Mouse (Mus musculus) gastrocnemius, postnatal 36 days (tissue): Measurements from ENCODE around the gene Ces2h. TPM values are rescaled to one million over a fixed set of nuclear protein-coding genes. Genes with fewer than 3 reads are reported as not detected.
"Not testable (repeated sequence)": the region's sequence is repeated elsewhere in the genome, so short reads cannot be mapped to it uniquely, and the experiment has no call there.

ENCODE experiments used
- DNase-seq, 2 experiments: peaks; one replicate each; pipeline ENCODE4 v3.0.0; 2022
- intact Hi-C: fragments of 180-260 bp; cut with DNase I; formaldehyde crosslinking; loops from one replicate; pipeline ENCODE4 v1.15.1; 2025
- long read RNA-seq, 2 experiments: library from polyadenylated mRNA; stranded (forward); transcript quantifications; one replicate each; pipeline ENCODE4 v2.0.0; 2021
- total RNA-seq, 2 experiments: library from RNA; stranded (reverse); gene quantifications; 2 replicates each; pipeline ENCODE4 v1.2.3; 2021

Gene Ces2h
- not detected for total RNA-seq
- long read RNA-seq, experiment 1: 0 reads
- long read RNA-seq, experiment 2: 0 reads

DNA sequence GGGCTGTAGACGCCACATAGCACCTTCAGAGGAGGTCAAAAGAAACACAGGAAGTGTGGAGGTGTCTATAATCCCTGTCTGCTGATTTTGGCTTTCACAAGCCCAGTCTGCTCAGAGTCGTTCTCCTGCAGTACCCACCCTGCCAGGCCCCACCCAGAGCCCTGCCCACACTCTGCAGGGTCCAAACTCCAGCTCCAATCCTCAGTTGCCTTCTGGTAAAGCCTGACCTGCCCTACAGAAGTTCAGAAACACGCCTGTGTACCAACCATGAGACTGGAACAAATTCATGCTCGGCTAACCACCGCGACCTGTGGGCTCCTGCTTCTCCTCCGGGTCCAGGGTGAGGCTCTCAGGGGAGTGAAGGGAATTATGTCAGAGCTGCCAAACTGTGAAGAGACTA lies at the start of gene Ces2h:
TSS of gene Ces2h (plus strand) at position 268 of the 400 bp plus-strand sequence.
- intact Hi-C loops: no loop called here
- no peak for DNase-seq

GRCm38 (mm10) chr8:104961537-104961961 lies 39.1 kb upstream of the Ces2h start, which contains the start of gene Ces2g:
TSS of gene Ces2g (plus strand) at chr8:104961718.
- intact Hi-C loops: no loop called here
- no peak for DNase-seq

GRCm38 (mm10) chr8:104962229-104962901 lies 38.3 kb upstream of the Ces2h start:
- intact Hi-C loops: no loop called here
- no peak for DNase-seq

DNA sequence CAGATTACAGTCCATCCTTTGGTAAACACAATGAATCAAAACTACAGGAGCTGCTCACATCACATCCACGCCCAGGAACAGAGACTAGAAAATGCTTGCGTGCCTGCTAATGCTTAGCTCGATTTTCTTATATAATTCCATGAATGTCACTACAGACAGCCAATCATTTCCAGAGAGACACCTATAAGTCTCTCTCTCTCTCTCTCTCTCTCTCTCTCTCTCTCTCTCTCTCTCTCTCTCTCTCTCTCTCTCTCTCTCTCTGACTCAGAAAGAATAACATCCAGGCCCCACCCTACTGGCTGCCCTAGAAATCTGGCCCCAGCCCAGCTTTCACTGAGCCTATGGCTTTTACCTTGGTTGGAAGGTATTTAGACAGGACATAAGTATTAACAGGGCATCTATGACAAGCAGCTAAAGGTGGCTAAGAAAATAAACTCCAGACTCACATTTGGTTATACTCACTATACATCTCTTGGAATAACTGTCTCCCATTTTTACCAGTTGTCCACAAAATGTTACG lies 37.2 kb upstream of the Ces2h start:
- intact Hi-C loops: no loop called here
- no peak for DNase-seq

GRCm38 (mm10) chr8:104984126-104984525 lies 16.5 kb upstream of the Ces2h start:
- intact Hi-C loops: no loop called here
- no peak for DNase-seq

DNA sequence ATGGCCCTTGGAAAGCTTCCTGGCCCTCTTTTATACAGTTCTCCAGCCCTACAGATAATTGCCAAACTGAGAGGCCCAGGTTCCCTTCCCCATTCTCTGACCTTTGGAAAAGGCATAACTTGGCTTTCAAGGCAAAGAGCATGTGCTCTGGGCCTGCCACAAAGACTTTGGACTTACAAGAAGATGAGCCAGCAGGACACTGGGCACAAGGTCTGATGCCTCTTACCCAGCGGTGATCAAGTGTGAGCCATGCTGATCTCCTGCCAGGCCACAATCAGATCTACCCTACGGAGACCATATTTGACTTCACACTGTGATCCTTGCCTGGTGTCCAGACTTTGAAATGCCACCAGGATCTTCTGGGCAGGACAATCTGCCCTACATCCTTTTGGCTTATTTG lies 15.7 kb upstream of the Ces2h start:
- intact Hi-C loops: no loop called here
- DNase-seq: no peak

- no peak for DNase-seq
- intact Hi-C loops: no loop called here
Measured at GRCm38 (mm10) chr8:104998191-104998590, 2.5 kb upstream of the Ces2h start.

- intact Hi-C loops: no loop called here
- DNase-seq: no peak
Measured at GRCm38 (mm10) chr8:104999183-104999582, 1.5 kb upstream of the Ces2h start.

- DNase-seq: no peak
Measured at GRCm38 (mm10) chr8:105010000-105010399, 9.3 kb downstream of the Ces2h start.

GRCm38 (mm10) chr8:105011136-105011535 lies 10.5 kb downstream of the Ces2h start:
- intact Hi-C loops: loop anchor here (10.0 kb wide), 1 partner anchor 356 kb away; no protein-coding TSS in a partner anchor
- DNase-seq: no peak

More at GRCm38 (mm10) chr8:105010000-105010399, 9.3 kb downstream of the Ces2h start:
- intact Hi-C loops: loop anchor here (10.0 kb wide), 1 partner anchor 355 kb away; no protein-coding TSS in a partner anchor

GRCm38 (mm10) chr8:105014391-105014790 lies 13.7 kb downstream of the Ces2h start:
- no peak for DNase-seq
- intact Hi-C loops: loop anchor here (10.0 kb wide), 1 partner anchor 360 kb away; no protein-coding TSS in a partner anchor

DNA sequence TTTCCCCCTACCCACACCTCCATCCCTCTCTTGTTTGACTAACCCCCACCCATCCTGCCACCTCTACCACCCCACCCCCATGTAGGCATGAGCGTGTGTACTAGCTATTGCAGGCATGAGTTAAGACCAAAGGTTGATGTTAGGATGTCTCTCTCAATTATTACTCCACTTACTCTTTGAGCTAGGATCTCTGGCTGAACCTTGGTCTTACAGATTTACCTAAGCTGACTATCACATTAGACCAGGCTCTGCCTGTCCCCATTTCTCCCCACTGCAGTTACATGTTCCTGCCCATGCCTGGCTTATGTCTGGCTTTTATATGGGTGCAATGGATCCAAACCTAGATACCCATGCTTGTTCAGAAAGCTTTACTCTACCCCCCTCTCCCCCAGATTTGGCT lies 21.3 kb downstream of the Ces2h start:
- no peak for DNase-seq
- intact Hi-C loops: no loop called here

DNA sequence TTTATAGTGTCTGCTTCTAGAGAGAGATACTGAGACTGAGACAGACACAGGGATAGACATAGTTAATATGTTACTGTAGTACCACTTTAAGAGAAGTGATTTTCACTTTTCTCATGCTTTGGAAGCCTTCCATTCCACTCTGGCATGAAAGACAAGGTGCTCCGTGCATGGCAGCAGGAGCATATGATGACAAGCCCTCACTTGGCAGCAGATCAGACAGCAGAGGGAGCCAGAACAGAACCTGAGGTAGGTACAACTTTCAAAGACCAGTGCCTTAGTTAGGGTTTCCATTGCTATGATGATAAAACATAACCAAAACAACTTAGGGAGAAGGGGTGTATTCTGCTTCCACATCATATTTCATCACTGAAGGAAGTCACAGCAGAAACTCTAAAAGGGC lies 22.4 kb downstream of the Ces2h start:
- intact Hi-C loops: no loop called here
- no peak for DNase-seq

- intact Hi-C loops: no loop called here
- DNase-seq: no peak
Measured at GRCm38 (mm10) chr8:105025050-105025449, 24.4 kb downstream of the Ces2h start.

GRCm38 (mm10) chr8:105043510-105043909 lies 42.9 kb downstream of the Ces2h start:
- intact Hi-C loops: no loop called here
- no peak for DNase-seq

GRCm38 (mm10) chr8:105045824-105046401 lies 45.3 kb downstream of the Ces2h start:
- intact Hi-C loops: no loop called here
- no peak for DNase-seq

GRCm38 (mm10) chr8:105048371-105048854 lies 47.8 kb downstream of the Ces2h start, which contains the start of gene Ces3a:
TSS of gene Ces3a (plus strand) at chr8:105048601.
- DNase-seq: no peak
- intact Hi-C loops: no loop called here

- DNase-seq: no peak
- intact Hi-C loops: no loop called here
Measured at GRCm38 (mm10) chr8:105056211-105056610, 55.6 kb downstream of the Ces2h start.

GRCm38 (mm10) chr8:105060056-105060455 lies 59.4 kb downstream of the Ces2h start:
- intact Hi-C loops: no loop called here
- no peak for DNase-seq

GRCm38 (mm10) chr8:105066761-105067160 lies 66.1 kb downstream of the Ces2h start:
- no peak for DNase-seq
- intact Hi-C loops: no loop called here

DNA sequence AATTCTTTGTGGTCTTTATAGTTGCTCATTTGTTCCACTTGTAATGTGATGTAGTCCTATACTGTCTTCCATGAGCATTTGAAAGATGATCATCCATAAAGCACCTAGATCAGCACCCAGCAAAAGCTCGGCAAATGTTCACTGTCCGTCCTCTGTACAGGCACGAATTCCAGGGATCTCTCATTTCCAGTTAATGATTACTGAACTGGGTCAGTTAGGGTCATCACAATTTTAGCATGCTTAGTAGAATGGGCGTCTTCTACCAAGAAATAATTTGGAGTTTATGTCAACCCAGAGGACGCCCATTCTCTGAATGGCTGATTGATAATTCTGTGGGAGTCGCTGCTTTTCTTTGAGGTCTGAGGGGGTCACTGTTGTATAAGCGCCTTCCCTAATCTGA lies 67.3 kb downstream of the Ces2h start:
- intact Hi-C loops: not testable (repeated sequence)

More for the DNA sequence above, 67.3 kb downstream of the Ces2h start:
- DNase-seq: not testable (repeated sequence)
